Mouse (Mus musculus) hindbrain, embryonic 13.5 days (tissue): Measurements from ENCODE around the gene Eid2. TPM values are rescaled to one million over a fixed set of nuclear protein-coding genes. Genes with fewer than 3 reads are reported as not detected.

Experiments
- ATAC-seq: fragments of 200-750 bp; cut with Nextera tagmentation; 2 replicates; pipeline ENCODE4 v1.8.0; 2017; ENCODE audit warnings: moderate TSS enrichment; ENCODE audit not compliant: low FRiP score
- H3K27ac ChIP-seq: fragments of 300-500 bp; sonication (generic); 2 replicates; pipeline ENCODE4 v1.5.1; 2015; ENCODE audit warnings: inconsistent platforms, mild to moderate bottlenecking, moderate library complexity
- H3K27me3 ChIP-seq: fragments of 300-500 bp; sonication (generic); 2 replicates; pipeline ENCODE4 v1.6.1; 2015; ENCODE audit warnings: mild to moderate bottlenecking, inconsistent platforms
- H3K36me3 ChIP-seq: fragments of 300-500 bp; sonication (generic); 2 replicates; pipeline ENCODE4 v1.6.1; 2015; ENCODE audit warnings: mild to moderate bottlenecking, inconsistent platforms
- H3K4me1 ChIP-seq: fragments of 300-500 bp; sonication (generic); replicated peaks from 2 replicates; pipeline ENCODE4 v1.6.1; 2015; ENCODE audit warnings: inconsistent platforms
- H3K4me2 ChIP-seq: fragments of 300-500 bp; sonication (generic); 2 replicates; pipeline ENCODE4 v1.6.1; 2015; ENCODE audit warnings: inconsistent platforms, mild to moderate bottlenecking, moderate library complexity
- H3K4me3 ChIP-seq: fragments of 300-500 bp; sonication (generic); 2 replicates; pipeline ENCODE4 v1.5.1; 2015; ENCODE audit warnings: mild to moderate bottlenecking, inconsistent platforms
- H3K9ac ChIP-seq: fragments of 300-500 bp; sonication (generic); 2 replicates; pipeline ENCODE4 v1.6.1; 2015; ENCODE audit warnings: mild to moderate bottlenecking, inconsistent platforms
- H3K9me3 ChIP-seq: fragments of 300-500 bp; sonication (generic); 2 replicates; pipeline ENCODE4 v1.6.1; 2016; ENCODE audit warnings: inconsistent platforms
- WGBS: fragments of 180-500 bp; shearing (Covaris S2); methylation state at CpG from one replicate; pipeline ENCODE4 v1.1.7; 2015; 5-methylcytosine and 5-hydroxymethylcytosine counted together
- polyA plus RNA-seq: library from polyadenylated mRNA; unstranded; fragments of >200 nt; fragmentation: Nextera tagmentation; extraction: Ambion mirVana; gene quantifications from 2 replicates; pipeline ENCODE4 v1.2.1, GENCODE M21; 2015

The Eid2 gene
- polyA plus RNA-seq, 1 experiment from 2014 or later = 4.3 TPM

GRCm38 (mm10) chr7:28298837-28299625, 31.4 kb downstream of the Eid2 start:
- Histone ChIP-seq H3K4me2 (peak overlapping the region; percentile 67), H3K4me1 (peaks cover 51% of the 10 kb centered on the region), H3K27me3 (peaks cover 41% of the 10 kb centered on the region), H3K4me3 (peak overlapping the region; percentile 51), H3K27ac (0 out of 2 replicates have a peak overlapping the region, but pooled peaks have one; percentile 20), H3K9ac (peak overlapping the region; percentile 46; the same call in 1 of the 2 replicates), H3K36me3 (no peaks in the 10 kb centered on the region), H3K9me3 (no peaks in the 10 kb centered on the region)
- no peak for ATAC-seq
- 10% methylated on average over 43 of the region's 43 CpGs for WGBS

GRCm38 (mm10) chr7:28301616-28302433, 34.1 kb downstream of the Eid2 start, which contains the start of gene Dll3:
Gene Dll3, minus strand, starts transcription at chr7:28302238.
- WGBS = under 1% methylated on average over 30 of the region's 30 CpGs
- peak; percentile 67 for ATAC-seq
- peaks cover 39% of the 10 kb centered on the region for H3K4me1 ChIP-seq
- H3K4me3 ChIP-seq = peak within 1 kb of the TSS; percentile 51
- H3K9me3 ChIP-seq = no peaks in the 10 kb centered on the region
- H3K4me2 ChIP-seq = peak within 1 kb of the TSS; percentile 67
- peak within 1 kb of the TSS; percentile 78 for H3K9ac ChIP-seq
- H3K36me3 ChIP-seq = peaks cover 22% of the 10 kb centered on the region
- peaks cover 24% of the 10 kb centered on the region for H3K27me3 ChIP-seq
- H3K27ac ChIP-seq = peak within 1 kb of the TSS; percentile 86

GRCm38 (mm10) chr7:28305641-28306040, 38.0 kb downstream of the Eid2 start:
- Histone ChIP-seq H3K36me3 (peaks cover 56% of the 10 kb centered on the region), H3K4me1 (peaks cover 31% of the 10 kb centered on the region), H3K9me3 (no peaks in the 10 kb centered on the region), H3K4me2 (no peak overlapping the region), H3K27ac (no peak overlapping the region), H3K27me3 (no peaks in the 10 kb centered on the region), H3K4me3 (no peak overlapping the region), H3K9ac (no peak overlapping the region)
- no peak for ATAC-seq
- WGBS = 86% methylated on average over 10 of the region's 10 CpGs

GRCm38 (mm10) chr7:28306216-28306615, 38.5 kb downstream of the Eid2 start:
- no peak for ATAC-seq
- H3K4me2 ChIP-seq = no peak overlapping the region
- peaks cover 56% of the 10 kb centered on the region for H3K36me3 ChIP-seq

GRCm38 (mm10) chr7:28309737-28310136, 42.1 kb downstream of the Eid2 start:
- ATAC-seq = no peak
- Histone ChIP-seq H3K9me3 (no peaks in the 10 kb centered on the region), H3K9ac (peak overlapping the region; percentile 30; the same call in 1 of the 2 replicates), H3K4me2 (no peak overlapping the region), H3K27ac (no peak overlapping the region), H3K4me3 (no peak overlapping the region), H3K27me3 (no peaks in the 10 kb centered on the region), H3K36me3 (peaks cover 63% of the 10 kb centered on the region), H3K4me1 (peaks cover 19% of the 10 kb centered on the region)
- 34% methylated on average over 9 of the region's 9 CpGs for WGBS

More at GRCm38 (mm10) chr7:28306216-28306615, 38.5 kb downstream of the Eid2 start:
- Histone ChIP-seq H3K4me1 (peaks cover 33% of the 10 kb centered on the region), H3K9me3 (no peaks in the 10 kb centered on the region), H3K27me3 (no peaks in the 10 kb centered on the region), H3K27ac (no peak overlapping the region), H3K9ac (no peak overlapping the region), H3K4me3 (no peak overlapping the region)
- 92% methylated on average over 8 of the region's 8 CpGs for WGBS

- peaks cover 19% of the 10 kb centered on the region for H3K4me1 ChIP-seq
- peak overlapping the region; percentile 45 for H3K27ac ChIP-seq
- H3K36me3 ChIP-seq = peaks cover 63% of the 10 kb centered on the region
- H3K27me3 ChIP-seq = no peaks in the 10 kb centered on the region
- peak; percentile 67 for ATAC-seq
- peak overlapping the region; percentile 93 for H3K9ac ChIP-seq
- WGBS = 7% methylated on average over 35 of the region's 35 CpGs
- H3K9me3 ChIP-seq = no peaks in the 10 kb centered on the region
- H3K4me3 ChIP-seq = peak overlapping the region; percentile 86
- H3K4me2 ChIP-seq = peak overlapping the region; percentile 89
Observed at GRCm38 (mm10) chr7:28311151-28311925, 43.7 kb downstream of the Eid2 start.

GRCm38 (mm10) chr7:28311926-28312543, 44.4 kb downstream of the Eid2 start, which contains the start of gene Timm50:
Gene Timm50, minus strand, starts transcription at chr7:28312072.
- Histone ChIP-seq H3K4me1 (peaks cover 19% of the 10 kb centered on the region), H3K4me3 (peak within 1 kb of the TSS; percentile 86)
- under 1% methylated on average over 44 of the region's 45 CpGs for WGBS

GRCm38 (mm10) chr7:28318036-28318435, 50.4 kb downstream of the Eid2 start:
- Histone ChIP-seq H3K4me2 (no peak overlapping the region), H3K4me3 (no peak overlapping the region), H3K27me3 (no peaks in the 10 kb centered on the region), H3K27ac (no peak overlapping the region), H3K9ac (no peak overlapping the region), H3K9me3 (no peaks in the 10 kb centered on the region), H3K4me1 (no peaks in the 10 kb centered on the region), H3K36me3 (peaks cover 91% of the 10 kb centered on the region)
- WGBS = 90% methylated on average over 3 of the region's 3 CpGs
- no peak for ATAC-seq

More at GRCm38 (mm10) chr7:28311926-28312543, 44.4 kb downstream of the Eid2 start, which contains the start of gene Timm50:
- H3K27me3 ChIP-seq = no peaks in the 10 kb centered on the region
- peak within 1 kb of the TSS; percentile 93 for H3K9ac ChIP-seq
- H3K9me3 ChIP-seq = no peaks in the 10 kb centered on the region
- H3K36me3 ChIP-seq = peaks cover 63% of the 10 kb centered on the region
- ATAC-seq = peak; percentile 96
- H3K27ac ChIP-seq = peak within 1 kb of the TSS; percentile 45
- H3K4me2 ChIP-seq = peak within 1 kb of the TSS; percentile 89

GRCm38 (mm10) chr7:28318714-28319113, 51.0 kb downstream of the Eid2 start:
- Histone ChIP-seq H3K27ac (no peak overlapping the region), H3K4me2 (no peak overlapping the region), H3K27me3 (no peaks in the 10 kb centered on the region), H3K9ac (no peak overlapping the region), H3K4me3 (no peak overlapping the region), H3K36me3 (peaks cover 98% of the 10 kb centered on the region), H3K9me3 (no peaks in the 10 kb centered on the region), H3K4me1 (no peaks in the 10 kb centered on the region)
- no peak for ATAC-seq
- 99% methylated on average over 17 of the region's 17 CpGs for WGBS
